Mouse (Mus musculus) midbrain, embryonic 10.5 days (tissue): Measurements from ENCODE around the gene Rcbtb2. TPM values are rescaled to one million over a fixed set of nuclear protein-coding genes. Genes with fewer than 3 reads are reported as not detected.
"Not testable (repeated sequence)": the region's sequence is repeated elsewhere in the genome, so short reads cannot be mapped to it uniquely, and the experiment has no call there.

Experiments
- DNase-seq: peaks from one replicate; pipeline ENCODE4 v3.0.0-alpha.2; 2017; ENCODE audit warnings: low spot score
- H3K27ac ChIP-seq: fragments of 300-500 bp; sonication (generic); replicated peaks from 2 replicates; pipeline ENCODE4 v1.5.1; 2016; ENCODE audit warnings: mild to moderate bottlenecking
- H3K27me3 ChIP-seq: fragments of 300-500 bp; sonication (generic); 2 replicates; pipeline ENCODE4 v1.6.1; 2016; ENCODE audit warnings: low read depth, mild to moderate bottlenecking; ENCODE audit not compliant: poor library complexity, severe bottlenecking
- H3K36me3 ChIP-seq: fragments of 300-500 bp; sonication (generic); 2 replicates; pipeline ENCODE4 v1.6.1; 2016; ENCODE audit warnings: mild to moderate bottlenecking, moderate library complexity
- H3K4me1 ChIP-seq: fragments of 300-500 bp; sonication (generic); 2 replicates; pipeline ENCODE4 v1.6.1; 2016
- H3K4me3 ChIP-seq: fragments of 300-500 bp; sonication (generic); 2 replicates; pipeline ENCODE4 v1.5.1; 2016; ENCODE audit warnings: mild to moderate bottlenecking, moderate library complexity
- H3K9me3 ChIP-seq: fragments of 300-500 bp; sonication (generic); replicated peaks from 2 replicates; pipeline ENCODE4 v1.6.1; 2016; ENCODE audit warnings: mild to moderate bottlenecking
- WGBS: fragments of 180-500 bp; shearing (Covaris S2); methylation state at CpG from one replicate; pipeline ENCODE4 v1.1.7; 2016; 5-methylcytosine and 5-hydroxymethylcytosine counted together
- polyA plus RNA-seq: library from polyadenylated mRNA; unstranded; fragments of >200 nt; fragmentation: Nextera tagmentation; extraction: Ambion mirVana; gene quantifications from 2 replicates; pipeline ENCODE4 v1.2.1, GENCODE M21; 2016

The Rcbtb2 gene
- polyA plus RNA-seq, 1 experiment from 2014 or later: 168 TPM

DNA sequence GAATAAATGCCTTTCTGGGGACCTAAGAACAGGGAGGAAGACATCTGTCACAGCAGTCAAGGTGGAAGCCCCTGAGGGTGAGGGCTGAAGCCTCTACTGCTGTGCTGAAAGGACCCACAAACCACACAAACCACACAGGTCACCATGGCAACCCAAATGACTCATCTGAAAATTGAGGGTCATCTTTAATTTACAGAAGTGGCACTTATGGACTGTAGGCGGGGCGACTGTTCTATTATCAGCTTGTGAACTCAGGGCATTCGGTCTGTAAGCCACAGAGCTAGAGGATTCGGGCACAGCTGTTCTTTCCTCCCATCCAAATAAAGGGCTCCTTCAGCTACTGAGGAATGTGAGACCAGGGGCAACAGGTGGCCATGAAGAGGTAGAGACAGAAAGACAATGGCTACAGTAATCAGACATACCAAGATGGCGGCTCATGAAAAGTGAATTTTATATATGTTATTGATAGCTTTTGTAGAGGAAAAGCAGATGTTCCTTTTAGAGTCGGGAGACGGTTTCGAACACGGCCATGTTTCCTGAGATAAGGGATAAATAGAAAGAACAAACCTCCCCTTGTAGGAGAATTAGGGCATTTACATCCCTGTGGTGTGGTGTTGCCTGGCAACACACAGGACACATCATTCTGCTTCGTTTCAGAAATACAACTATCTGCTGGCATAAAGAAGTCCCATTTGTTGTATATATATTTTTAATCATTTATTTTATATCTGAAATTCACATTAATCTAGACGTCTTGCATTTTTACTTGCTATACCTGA lies 17.2 kb upstream of the Rcbtb2 start:
- no peak overlapping the region for H3K27ac ChIP-seq
- peaks cover 13% of the 10 kb centered on the region for H3K4me1 ChIP-seq
- no peak overlapping the region for H3K4me3 ChIP-seq
- WGBS: 77% methylated on average over 11 of the region's 11 CpGs
- no peaks in the 10 kb centered on the region; the same call in 1 of the 2 replicates for H3K27me3 ChIP-seq
- no peaks in the 10 kb centered on the region for H3K36me3 ChIP-seq
- no peak for DNase-seq
- no peaks in the 10 kb centered on the region for H3K9me3 ChIP-seq

DNA sequence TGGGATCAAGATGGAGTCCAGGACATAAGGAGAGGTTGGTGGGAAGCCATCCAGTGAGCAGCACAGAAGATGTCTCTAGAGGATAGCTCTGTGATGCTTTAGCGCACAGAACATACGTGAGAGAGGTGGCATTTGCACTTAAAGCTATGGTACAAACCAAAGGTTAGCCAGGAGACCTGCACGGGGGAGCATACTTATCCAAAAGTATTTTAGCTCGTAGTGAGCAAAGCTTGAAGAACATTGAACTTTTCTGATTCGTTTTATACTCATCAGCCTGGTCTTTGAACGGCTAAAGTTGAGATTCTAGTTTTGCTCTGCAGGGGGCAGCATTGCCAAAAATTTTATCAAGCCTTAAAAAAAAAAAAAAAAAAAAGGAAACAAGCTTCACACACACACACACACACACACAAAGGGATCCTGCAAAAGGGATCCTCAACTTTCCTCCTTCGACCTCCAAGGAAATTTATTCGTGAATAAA lies 16.6 kb upstream of the Rcbtb2 start:
- Histone ChIP-seq H3K27me3 (no peaks in the 10 kb centered on the region), H3K4me1 (peaks cover 16% of the 10 kb centered on the region), H3K36me3 (no peaks in the 10 kb centered on the region), H3K27ac (no peak overlapping the region), H3K9me3 (no peaks in the 10 kb centered on the region), H3K4me3 (no peak overlapping the region)
- WGBS: 30% methylated on average over 8 of the region's 8 CpGs
- peak; percentile 41 for DNase-seq

DNA sequence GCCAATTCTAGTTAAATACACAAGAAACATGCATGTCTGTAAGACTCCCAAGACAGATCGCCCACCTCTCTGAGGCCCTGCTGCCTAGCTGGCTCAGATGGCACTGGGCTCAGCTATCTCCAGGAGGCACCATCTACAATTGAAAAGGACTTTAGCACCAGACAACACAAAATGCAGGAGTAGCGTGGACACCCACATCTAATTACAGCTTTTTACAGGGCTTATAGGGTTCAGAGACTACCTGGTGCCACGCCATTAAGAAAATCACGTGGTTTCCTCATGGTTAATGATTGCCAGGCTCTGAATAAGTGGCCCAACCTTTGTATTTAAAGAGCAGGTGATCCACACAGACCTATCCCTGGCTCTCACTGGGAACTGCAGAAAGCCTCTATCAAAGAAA lies 15.9 kb upstream of the Rcbtb2 start:
- H3K9me3 ChIP-seq: no peaks in the 10 kb centered on the region
- no peak for DNase-seq
- no peak overlapping the region for H3K4me3 ChIP-seq
- WGBS: 73% methylated on average over 4 of the region's 4 CpGs
- H3K27ac ChIP-seq: no peak overlapping the region
- H3K27me3 ChIP-seq: no peaks in the 10 kb centered on the region
- no peaks in the 10 kb centered on the region for H3K36me3 ChIP-seq
- H3K4me1 ChIP-seq: peaks cover 16% of the 10 kb centered on the region

DNA sequence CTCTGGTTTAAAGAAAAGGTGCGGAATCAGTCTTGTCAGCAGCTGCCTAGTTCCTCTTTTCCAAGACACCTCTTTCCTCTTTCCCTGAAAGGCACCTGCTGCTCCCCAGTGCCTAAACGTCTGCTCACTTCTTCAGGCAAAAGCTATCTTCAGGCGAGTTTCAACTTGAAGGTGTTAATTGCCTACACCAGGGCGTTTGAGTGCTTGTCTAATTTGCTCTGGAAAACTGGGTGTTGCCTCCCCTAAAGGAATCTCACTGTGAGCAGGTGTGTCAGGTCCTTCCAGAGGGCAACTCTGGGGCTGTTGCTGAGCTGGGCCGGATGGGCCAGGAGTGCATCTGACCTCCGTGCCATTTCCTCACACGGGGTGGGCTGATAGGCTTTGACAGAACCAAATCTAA lies 15.5 kb upstream of the Rcbtb2 start:
- Histone ChIP-seq H3K4me3 (no peak overlapping the region), H3K36me3 (no peaks in the 10 kb centered on the region)

DNA sequence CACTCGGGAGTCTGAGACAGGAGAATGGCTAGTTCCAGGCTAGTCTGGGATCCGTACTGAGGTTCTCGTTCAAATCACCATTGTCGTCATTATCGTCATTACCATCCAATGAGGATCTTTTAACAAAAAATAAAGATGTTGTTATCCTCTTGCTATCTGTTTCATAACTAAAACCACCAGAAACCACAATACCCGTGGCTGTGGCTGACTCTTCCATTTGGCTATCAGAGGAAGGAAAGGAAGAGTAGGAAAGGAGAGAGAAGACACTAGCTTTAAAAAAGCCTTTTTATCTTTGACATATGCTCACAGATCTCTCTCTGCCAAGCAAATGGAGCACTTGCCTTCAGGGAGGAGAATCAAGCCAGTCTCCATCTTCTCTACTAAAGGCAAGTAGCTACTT lies 14.9 kb upstream of the Rcbtb2 start:
- no peak for DNase-seq
- Histone ChIP-seq H3K36me3 (no peaks in the 10 kb centered on the region), H3K9me3 (no peaks in the 10 kb centered on the region), H3K27me3 (no peaks in the 10 kb centered on the region), H3K27ac (no peak overlapping the region), H3K4me3 (no peak overlapping the region), H3K4me1 (peaks cover 10% of the 10 kb centered on the region)
- WGBS: 90% methylated on average over 6 of the region's 6 CpGs

More for the DNA sequence above, 15.5 kb upstream of the Rcbtb2 start:
- H3K27me3 ChIP-seq: no peaks in the 10 kb centered on the region
- 64% methylated on average over 7 of the region's 7 CpGs for WGBS
- peaks cover 16% of the 10 kb centered on the region for H3K4me1 ChIP-seq
- no peak overlapping the region for H3K27ac ChIP-seq
- no peak for DNase-seq
- no peaks in the 10 kb centered on the region for H3K9me3 ChIP-seq

DNA sequence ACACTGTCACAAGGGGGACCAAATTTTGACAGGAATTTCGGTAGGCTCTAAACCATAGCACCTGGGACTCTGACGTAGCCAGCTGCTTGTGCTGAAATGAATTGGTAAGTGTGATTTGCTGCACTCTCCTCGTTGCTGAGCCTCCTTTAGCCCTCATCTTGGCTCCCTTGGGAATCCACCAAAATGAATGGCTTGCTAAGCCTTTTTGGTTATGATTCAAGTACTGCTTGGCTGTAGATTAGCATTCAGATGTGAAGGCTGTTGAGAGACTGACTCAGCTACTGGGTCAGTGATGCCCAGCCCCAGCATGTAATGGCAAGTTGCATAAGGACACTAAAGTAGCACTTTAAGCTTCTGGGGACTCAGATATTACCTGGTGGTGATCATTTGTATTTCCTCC lies 12.2 kb upstream of the Rcbtb2 start:
- Histone ChIP-seq H3K4me1 (0 out of 2 replicates have a peak, but pooled peaks cover 3% of the 10 kb centered on the region), H3K36me3 (no peaks in the 10 kb centered on the region), H3K27me3 (no peaks in the 10 kb centered on the region), H3K9me3 (no peaks in the 10 kb centered on the region), H3K4me3 (no peak overlapping the region), H3K27ac (no peak overlapping the region)
- DNase-seq: no peak
- WGBS: 72% methylated on average over 3 of the region's 3 CpGs

DNA sequence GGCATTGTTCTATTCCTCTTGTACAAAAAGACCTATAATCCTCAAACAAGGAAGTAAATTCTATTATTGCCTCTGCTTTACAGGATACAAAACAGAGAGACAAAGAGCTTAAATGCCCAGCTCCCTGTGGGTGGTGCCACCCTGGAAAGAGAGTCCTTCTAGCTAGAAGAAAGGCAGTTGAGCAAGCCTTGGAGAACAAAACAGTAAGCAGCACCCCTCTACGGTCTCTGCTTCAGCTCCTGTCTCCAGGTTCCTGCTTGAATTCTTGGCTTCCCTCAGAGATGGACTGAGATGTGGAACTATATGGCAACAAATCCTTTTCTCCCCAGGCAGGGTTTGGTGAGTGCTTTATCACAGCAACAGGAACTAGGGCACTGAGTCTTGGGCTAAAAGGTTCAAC lies 11.7 kb upstream of the Rcbtb2 start:
- Histone ChIP-seq H3K36me3 (no peaks in the 10 kb centered on the region), H3K9me3 (no peaks in the 10 kb centered on the region), H3K27ac (no peak overlapping the region), H3K27me3 (no peaks in the 10 kb centered on the region), H3K4me3 (no peak overlapping the region), H3K4me1 (0 out of 2 replicates have a peak, but pooled peaks cover 3% of the 10 kb centered on the region)
- 42% methylated on average over 1 of the region's 1 CpGs for WGBS
- no peak for DNase-seq

DNA sequence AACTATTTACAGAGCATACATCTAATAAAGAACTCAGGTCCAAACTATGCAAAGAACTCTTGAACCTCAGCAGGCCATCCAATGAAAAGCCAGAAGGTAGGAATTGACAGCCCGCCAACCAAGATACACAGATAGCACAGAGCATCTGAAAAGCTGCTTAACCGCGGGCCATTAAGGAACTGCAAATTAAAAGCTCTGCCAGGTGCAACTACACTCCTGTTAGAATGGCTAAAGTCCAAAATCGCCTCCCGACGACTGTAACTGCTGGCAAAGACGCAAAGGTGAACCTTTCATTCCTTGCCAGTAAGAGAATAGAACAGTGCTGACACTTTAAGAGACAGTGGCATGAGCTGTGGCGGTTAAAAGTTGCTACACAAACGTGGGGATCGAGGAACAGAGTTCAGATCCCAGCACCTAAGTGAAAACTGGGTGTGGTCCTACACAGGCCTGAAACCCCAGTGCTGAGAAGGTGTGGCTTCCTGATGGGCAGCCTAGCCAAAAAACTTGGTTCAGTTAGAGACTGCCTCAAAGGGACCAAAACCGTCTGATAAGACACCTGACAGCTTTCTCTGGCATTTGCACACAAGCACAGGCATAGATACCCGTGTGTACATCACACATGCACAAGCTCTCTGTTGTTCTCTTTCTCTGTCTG lies 10.5 kb upstream of the Rcbtb2 start:
- no peak overlapping the region for H3K27ac ChIP-seq
- DNase-seq: no peak
- H3K36me3 ChIP-seq: no peaks in the 10 kb centered on the region
- WGBS: 77% methylated on average over 12 of the region's 12 CpGs
- H3K9me3 ChIP-seq: no peaks in the 10 kb centered on the region
- 0 out of 2 replicates have a peak, but pooled peaks cover 3% of the 10 kb centered on the region for H3K4me1 ChIP-seq
- H3K27me3 ChIP-seq: no peaks in the 10 kb centered on the region
- no peak overlapping the region for H3K4me3 ChIP-seq

DNA sequence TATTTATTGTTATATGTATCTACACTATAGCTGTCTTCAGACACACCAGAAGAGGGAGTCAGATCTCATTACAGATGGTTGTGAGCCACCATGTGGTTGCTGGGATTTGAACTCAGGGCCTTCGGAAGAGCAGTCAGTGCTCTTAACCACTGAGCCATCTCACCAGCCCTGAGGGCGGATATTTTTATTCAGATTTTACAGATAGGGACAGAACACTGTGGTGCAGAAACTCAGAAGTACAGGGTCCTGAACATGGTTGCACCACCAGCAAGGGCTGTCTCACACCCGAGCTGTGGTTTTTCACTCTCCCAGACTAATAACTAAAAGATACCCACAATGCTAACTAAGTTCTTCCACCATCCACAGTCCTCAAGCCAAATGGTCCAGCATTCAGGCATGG lies 7.9 kb upstream of the Rcbtb2 start:
- WGBS: 92% methylated on average over 3 of the region's 3 CpGs
- not testable (repeated sequence) for H3K36me3 ChIP-seq, DNase-seq, H3K27ac ChIP-seq, H3K27me3 ChIP-seq, H3K9me3 ChIP-seq, H3K4me3 ChIP-seq
- H3K4me1 ChIP-seq: peaks cover 15% of the 10 kb centered on the region

DNA sequence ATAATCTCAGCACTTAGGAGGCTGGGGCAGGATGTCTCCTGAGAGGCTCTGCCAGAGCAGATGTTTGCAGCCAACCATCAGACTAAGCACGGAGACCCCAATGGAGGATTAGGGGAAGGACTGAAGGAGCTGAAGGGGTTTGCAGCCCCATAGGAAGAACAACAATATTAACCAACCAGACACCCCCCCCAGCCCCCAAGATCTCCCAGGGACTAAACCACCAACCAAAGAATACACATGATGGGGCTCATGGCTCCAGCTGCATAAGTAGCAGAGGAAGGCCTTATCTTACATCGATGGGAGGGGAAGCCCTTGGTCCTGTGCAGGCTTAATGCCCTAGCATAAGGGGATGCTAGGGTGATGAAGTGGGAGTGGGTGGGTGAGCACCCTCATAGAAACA lies 6.5 kb upstream of the Rcbtb2 start:
- Histone ChIP-seq H3K4me1 (peaks cover 14% of the 10 kb centered on the region), H3K27me3 (no peaks in the 10 kb centered on the region), H3K9me3 (no peaks in the 10 kb centered on the region), H3K27ac (no peak overlapping the region), H3K36me3 (no peaks in the 10 kb centered on the region), H3K4me3 (no peak overlapping the region)
- 70% methylated on average over 2 of the region's 2 CpGs for WGBS
- no peak for DNase-seq

DNA sequence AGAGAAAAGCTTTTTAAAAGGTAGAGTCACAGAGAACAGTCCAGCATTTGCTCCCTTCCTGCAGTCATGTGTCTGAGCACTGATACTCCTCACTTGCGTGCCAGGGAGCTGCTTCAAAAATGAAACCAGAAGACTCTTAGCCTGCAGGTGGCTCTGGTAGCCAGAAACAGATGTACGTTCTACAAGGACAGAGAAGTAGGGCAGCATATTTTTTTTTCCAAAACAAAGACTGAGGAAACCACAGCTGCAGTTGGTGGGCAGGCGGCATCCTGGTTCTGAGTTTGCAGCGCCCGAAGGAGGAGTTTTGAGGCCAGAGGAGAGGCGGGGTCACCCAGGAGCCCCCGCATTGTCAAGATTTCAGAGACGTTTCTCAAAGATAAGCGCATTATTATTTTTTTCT lies 5.9 kb upstream of the Rcbtb2 start:
- Histone ChIP-seq H3K27me3 (no peaks in the 10 kb centered on the region), H3K4me1 (peaks cover 14% of the 10 kb centered on the region), H3K36me3 (no peaks in the 10 kb centered on the region), H3K4me3 (no peak overlapping the region), H3K27ac (no peak overlapping the region), H3K9me3 (no peaks in the 10 kb centered on the region)
- no peak for DNase-seq
- WGBS: 72% methylated on average over 9 of the region's 9 CpGs

DNA sequence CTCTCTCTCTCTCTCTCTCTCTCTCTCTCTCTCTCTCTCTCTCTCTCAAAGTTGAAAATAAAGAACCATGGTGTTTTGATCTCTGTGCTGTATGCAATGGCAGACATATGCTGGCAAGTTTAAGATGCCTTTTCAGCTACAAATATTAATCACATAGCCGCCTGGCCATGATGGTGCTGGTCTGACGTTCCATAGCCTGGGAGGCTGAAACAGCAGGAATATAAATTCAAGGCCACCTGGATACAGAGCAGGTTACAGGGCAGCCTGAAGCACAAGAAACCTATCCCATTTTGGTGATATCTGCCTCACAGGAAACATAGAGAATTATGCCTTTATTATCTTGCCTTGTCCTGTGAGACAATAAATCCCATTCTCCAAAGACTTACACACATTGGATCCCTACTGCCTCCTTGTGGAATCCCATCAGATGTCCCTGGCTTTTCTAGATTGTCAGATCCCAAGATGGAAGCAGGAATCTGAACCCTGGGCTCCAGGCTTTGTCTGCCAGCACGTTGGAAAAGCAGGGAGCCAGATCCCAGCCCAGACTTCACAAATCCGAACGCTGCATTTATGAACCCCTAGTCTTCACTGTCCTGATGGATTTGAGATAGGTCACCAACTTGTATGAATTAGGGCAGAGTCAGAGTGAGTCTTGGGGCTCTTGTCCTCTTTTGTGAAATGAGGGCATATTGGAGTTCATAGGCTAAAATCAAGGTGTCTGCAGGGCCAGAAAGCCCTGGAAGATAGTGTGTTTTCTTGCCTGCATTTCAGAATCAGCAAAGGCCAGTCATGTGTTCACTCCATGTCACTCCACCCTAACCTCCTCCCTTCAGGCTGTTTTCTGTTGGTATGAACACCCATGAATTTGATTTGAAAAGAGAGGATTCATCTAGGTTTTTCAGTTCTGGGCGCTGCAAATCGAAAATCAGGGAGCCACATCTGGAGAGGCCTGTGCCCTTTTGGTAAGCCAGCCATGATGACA lies 5.1 kb upstream of the Rcbtb2 start:
- no peak overlapping the region for H3K27ac ChIP-seq
- H3K9me3 ChIP-seq: no peaks in the 10 kb centered on the region
- DNase-seq: no peak
- WGBS: 88% methylated on average over 7 of the region's 7 CpGs
- H3K36me3 ChIP-seq: no peaks in the 10 kb centered on the region
- H3K27me3 ChIP-seq: no peaks in the 10 kb centered on the region
- peaks cover 14% of the 10 kb centered on the region for H3K4me1 ChIP-seq
- H3K4me3 ChIP-seq: no peak overlapping the region
